Mouse (Mus musculus) 416B (cell line): ENCODE results near the gene March5.
"Not testable (repeated sequence)": the region's sequence is repeated elsewhere in the genome, so short reads cannot be mapped to it uniquely, and the experiment has no call there.

ENCODE experiments used
- DNase-seq: peaks from one replicate; pipeline ENCODE4 v3.0.0; 2011; ENCODE audit warnings: low read depth

The March5 gene

DNA sequence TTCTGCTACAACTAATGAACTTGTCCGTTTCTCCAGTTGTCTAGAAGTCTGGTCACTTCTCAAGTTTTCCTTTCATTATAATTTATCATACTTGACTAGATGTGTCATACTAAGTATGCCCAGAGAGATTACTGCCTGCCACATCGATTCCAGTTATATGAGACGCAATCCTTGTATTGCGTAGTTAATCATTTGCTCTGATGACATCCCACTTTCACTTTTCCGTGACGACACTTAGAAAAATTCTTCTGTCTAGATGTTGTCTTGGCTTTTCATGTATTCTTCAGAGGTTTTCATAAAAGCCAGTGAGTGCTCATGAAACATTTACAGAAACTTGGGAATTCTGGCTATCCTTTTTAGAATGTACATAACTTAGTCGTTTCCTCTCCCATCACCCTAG, 1.6 kb downstream of the March5 start:
- DNase-seq, result peak; percentile 48

DNA sequence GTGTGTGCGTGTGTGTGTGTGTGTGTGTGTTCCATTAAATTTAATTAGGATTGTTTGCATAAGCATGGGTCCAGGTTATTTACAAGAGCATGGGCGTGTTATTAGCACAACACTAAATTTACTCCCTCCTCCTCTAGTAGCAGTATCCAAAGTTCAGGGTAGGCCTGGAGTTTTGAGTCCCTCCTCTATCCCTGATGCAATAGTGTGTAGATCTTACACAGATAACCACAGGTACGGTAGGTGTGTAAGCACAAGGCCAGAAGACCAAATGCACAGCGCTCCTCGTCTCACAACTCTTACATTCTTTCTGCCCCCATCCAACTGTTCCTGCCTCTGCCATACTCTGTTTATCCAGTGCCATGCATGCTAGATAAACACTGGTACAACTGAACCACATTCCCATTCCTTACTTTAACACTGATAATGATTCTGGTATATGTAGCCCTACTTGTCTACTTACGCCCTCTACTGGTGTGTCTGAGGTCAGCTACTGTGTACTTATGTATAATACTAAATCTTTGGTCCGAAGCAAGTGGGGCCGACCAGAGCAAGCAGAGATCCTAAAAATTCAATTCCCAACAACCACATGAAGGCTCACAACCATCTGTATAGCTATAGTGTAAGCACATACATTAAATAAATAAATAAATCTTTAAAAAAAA, 2.3 kb downstream of the March5 start:
- peak; percentile 26 for DNase-seq

DNA sequence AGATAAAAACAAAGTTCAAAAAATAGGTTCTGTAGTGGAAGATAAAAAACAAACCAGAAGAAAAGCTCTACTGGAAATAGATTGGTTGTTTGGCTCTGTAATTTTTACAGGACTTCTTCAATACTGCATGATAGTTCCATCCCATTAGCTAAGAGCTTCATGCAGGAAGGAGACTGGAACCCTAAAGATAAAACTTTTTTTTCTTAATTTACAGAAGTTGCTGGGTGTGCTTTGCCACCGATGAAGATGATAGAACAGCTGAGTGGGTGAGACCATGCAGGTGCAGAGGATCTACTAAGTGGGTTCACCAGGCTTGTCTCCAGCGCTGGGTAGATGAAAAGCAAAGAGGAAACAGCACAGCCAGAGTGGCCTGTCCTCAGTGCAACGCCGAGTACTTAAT, 3.1 kb downstream of the March5 start:
- no peak for DNase-seq

GRCm38 (mm10) chr19:37211416-37211815, 4.1 kb downstream of the March5 start:
- no peak for DNase-seq

GRCm38 (mm10) chr19:37214711-37215110, 7.4 kb downstream of the March5 start:
- DNase-seq, result no peak

DNA sequence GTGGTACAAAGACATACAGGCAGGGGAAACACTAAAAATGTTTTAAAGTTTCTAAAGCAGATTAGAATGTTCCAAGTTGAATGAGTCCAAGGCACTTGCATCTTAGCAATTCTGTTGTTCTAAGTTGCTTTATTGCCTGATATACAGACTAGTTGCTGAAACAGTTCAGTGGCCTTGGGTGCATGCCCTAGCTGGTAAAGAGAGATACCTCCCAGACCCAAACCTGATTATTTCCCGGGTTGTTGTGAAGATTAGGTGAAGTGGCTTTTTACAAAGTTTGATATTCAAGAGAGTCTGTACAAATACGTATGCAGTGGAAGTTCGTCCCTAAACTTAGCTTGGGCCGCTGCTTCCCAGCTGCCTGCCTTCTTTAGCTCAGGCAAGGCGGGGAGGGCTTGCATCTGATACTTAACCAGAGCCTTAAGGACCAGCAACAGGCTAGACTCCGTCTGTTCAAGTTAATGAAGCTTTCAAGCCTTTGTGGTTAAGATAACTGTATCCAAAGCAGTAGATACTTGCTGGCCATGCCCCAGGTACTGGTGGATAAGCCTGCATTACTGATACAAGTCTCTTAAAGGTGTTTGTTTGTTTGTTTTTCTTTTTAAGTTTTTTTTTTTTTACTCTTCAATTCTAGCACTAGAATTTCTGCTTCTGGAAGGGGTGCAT, 18.0 kb downstream of the March5 start:
- DNase-seq, result no peak

GRCm38 (mm10) chr19:37232598-37232997, 25.3 kb downstream of the March5 start:
- not testable (repeated sequence) for DNase-seq

DNA sequence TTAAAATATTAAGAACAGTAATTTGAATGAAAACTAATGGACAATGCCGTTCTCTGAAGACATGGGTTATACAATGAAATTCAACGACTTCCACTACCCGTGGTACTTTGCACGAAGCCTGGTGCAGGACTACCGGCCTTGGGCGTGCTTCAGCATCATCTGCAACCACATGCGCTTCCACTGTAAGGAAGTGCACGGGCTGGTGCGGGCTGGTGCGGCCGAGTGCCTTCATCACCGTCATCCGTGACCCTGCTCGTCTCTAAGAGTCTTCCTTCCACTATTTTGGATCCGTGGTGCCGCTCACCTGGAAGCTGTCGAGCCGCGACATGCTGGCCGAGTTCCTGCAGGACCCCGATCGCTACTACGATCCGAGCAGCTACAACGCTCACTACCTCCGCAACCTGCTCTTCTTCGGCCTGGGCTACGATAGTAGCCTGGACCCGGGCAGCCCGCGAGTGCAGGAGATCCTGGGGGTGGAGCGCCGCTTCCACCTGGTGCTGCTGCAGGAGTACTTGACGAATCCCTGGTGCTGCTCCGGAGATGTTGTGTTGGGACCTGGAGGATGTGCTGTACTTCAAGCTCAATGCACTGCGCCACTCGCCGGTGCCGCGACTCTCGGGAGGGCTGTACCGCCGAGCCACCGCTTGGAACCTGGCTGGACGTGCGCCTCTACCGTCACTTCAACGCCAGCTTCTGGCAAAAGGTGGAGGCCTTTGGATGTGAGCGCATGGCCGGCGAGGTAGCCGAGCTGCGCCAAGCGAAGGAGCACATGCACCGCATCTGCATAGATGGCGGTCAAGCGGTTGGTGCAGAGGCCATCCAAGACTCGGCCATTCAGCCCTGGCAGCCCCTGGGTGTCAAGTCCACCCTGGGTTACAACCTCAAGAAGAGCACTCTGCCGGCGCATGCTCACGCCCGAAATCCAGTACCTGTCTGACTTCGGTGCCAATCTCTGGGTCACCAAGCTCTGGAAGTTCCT, 26.5 kb downstream of the March5 start:
- no peak for DNase-seq

GRCm38 (mm10) chr19:37235818-37236217, 28.5 kb downstream of the March5 start:
- DNase-seq, result no peak

DNA sequence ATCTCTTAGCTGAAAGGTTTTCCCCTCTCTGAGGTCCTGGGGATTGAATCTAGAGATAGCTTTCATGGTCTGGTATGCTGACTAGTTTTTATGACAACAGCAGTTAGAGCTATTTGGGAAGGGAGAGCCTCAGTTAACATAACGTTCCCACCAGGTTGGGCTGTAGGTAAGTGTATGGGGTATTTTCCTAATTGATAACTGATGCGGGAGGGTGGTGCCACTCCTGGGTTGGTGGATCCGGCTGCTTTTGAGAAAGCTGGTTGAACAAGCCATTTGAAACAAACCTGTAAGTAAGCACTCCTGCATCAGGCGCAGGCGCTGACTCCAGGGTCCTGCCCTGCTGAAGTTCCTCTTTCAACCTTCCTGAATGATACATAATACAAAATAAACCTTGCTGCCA, 30.0 kb downstream of the March5 start:
- no peak for DNase-seq

- no peak for DNase-seq
Observed at GRCm38 (mm10) chr19:37237712-37238437, 30.5 kb downstream of the March5 start.

GRCm38 (mm10) chr19:37238651-37239050, 31.3 kb downstream of the March5 start:
- DNase-seq, result no peak

DNA sequence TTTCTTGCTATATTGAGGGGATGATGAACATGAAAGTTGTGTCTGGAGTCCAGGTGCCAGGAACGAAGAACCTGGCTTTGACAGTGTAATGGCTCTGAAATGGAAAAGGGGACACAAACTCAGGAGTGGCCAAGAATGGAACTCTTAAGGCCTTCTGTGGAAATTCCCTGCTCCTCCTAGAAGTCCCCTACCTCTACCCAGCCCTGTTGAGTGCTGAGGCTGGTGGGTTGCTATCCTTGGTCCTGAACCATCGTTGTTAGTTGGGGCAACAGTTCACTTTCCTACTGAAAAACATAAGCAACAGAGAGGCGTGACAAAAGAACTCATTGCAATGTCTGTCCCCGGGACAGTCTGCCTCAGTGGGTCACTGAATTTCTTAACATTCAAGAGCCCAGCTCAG, 31.8 kb downstream of the March5 start:
- peak; percentile 60 for DNase-seq

- peak; percentile 71 for DNase-seq
Observed at GRCm38 (mm10) chr19:37241201-37241600, 33.9 kb downstream of the March5 start.

GRCm38 (mm10) chr19:37242707-37243106, 35.4 kb downstream of the March5 start:
- no peak for DNase-seq

- DNase-seq, result no peak
Observed at GRCm38 (mm10) chr19:37246859-37247258, 39.5 kb downstream of the March5 start.

- DNase-seq, result peak; percentile 68
Observed at GRCm38 (mm10) chr19:37248199-37248598, 40.9 kb downstream of the March5 start.

DNA sequence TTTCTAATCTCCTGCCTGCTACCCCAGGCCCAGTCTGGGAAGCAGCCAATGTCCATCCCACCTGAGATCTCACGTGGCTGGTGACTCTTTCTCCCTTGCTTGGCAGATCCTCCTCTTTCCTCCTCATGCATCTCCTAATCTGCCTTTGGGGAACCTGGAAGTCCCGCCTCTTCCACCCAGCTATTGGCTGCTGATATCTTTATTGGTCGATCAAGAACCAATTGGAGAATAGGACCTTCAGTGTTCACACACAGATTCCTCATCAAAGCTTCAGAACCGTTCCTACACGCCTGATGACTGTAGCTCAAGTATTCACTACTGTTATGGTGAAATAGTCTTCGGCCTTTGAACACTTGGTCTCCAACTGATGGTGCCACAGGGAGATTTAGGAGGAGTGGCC, 44.8 kb downstream of the March5 start:
- no peak for DNase-seq

- peak; percentile 72 for DNase-seq
Observed at GRCm38 (mm10) chr19:37255321-37255720, 48.0 kb downstream of the March5 start.

- DNase-seq, result no peak
Observed at GRCm38 (mm10) chr19:37262389-37262788, 55.0 kb downstream of the March5 start.

GRCm38 (mm10) chr19:37263566-37263942, 56.2 kb downstream of the March5 start:
- no peak for DNase-seq
